Mouse (Mus musculus) left cerebral cortex, adult 2 months (tissue): ENCODE results near the gene Adssl1. TPM values are rescaled to one million over a fixed set of nuclear protein-coding genes. Genes with fewer than 3 reads are reported as not detected.

Experiments used
- DNase-seq, 2 experiments: peaks; one replicate each; pipeline ENCODE4 v3.0.0; 2021 to 2022; ENCODE audit warnings: low spot score in 2 of 2, mixed read lengths in 1 of 2; ENCODE audit errors: extremely low spot score in 1 of 2
- H3K27ac ChIP-seq: fragments of 200-600 bp; 2 replicates; pipeline ENCODE4 v1.8.1; 2022
- H3K4me3 ChIP-seq: fragments of 200-600 bp; 2 replicates; pipeline ENCODE4 v1.8.1; 2022
- CTCF ChIP-seq: fragments of 200-600 bp; IDR thresholded peaks from 2 replicates; pipeline ENCODE4 v1.8.1; 2022; ENCODE audit warnings: antibody characterized with exemption, mild to moderate bottlenecking, moderate library complexity
- intact Hi-C: fragments of 180-260 bp; cut with DNase I; formaldehyde crosslinking; loops from one replicate; pipeline ENCODE4 v1.15.1; 2025
- total RNA-seq, 2 experiments: library from RNA; stranded (reverse); gene quantifications; 2 replicates each; pipeline ENCODE4 v1.2.3; 2021

Gene Adssl1
- total RNA-seq, 2 experiments from 2014 or later: 16.2 to 16.5 TPM

DNA sequence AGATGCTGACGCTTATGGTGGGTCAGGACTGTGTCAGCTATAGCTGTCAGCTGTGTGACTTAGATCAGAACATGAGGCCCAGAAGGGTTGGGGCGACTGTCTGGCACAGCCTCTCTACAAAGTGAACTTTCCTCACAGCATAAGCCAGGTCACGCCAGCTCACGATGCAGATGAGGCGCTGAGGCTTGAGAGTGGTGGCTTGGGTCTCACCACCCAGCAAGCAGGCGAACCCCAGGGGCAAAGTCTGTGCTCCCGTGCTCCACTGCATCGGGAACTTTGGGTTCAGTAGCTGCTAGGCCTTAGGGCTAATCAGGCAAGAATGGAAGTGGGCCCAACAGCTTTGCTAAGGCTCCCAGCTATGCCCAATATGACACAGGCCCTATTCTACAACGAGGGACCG, 10.8 kb upstream of the Adssl1 start:
- no peak for TF ChIP-seq CTCF
- intact Hi-C loops: no loop called here
- Histone ChIP-seq H3K27ac (no peak overlapping the region), H3K4me3 (no peak overlapping the region)
- DNase-seq: no peak

DNA sequence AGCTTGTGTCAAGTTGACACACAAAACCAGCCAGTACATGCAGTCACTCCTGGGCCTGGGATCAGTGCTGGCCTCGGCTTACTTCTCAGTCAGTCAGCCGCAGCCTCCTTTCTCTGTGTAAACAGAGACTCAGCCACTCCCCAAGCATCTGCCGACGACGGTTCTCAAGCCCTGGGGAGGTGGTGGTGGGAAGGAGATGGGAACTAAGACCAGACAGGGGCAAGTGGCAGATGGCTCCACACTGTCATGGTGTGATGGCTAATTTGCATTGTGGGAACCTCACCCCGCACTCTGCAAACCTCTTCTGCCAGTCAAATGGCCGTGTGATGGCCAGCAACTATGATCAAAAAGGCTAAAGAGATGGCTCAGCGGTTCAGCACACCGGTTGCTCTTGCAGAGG, 3.2 kb upstream of the Adssl1 start:
- intact Hi-C loops: loop anchor here (1.0 kb wide), 1 partner anchor 40 kb away; no protein-coding TSS in a partner anchor
- Histone ChIP-seq H3K4me3 (no peak overlapping the region), H3K27ac (no peak overlapping the region)
- no peak for DNase-seq
- no peak for TF ChIP-seq CTCF

GRCm38 (mm10) chr12:112617184-112617583, 2.7 kb upstream of the Adssl1 start:
- H3K27ac ChIP-seq: peak overlapping the region; percentile 3; the same call in 1 of the 2 replicates
- DNase-seq: peak; percentile 69 to 76
- intact Hi-C loops: loop anchor here (1.0 kb wide), 1 partner anchor 41 kb away; no protein-coding TSS in a partner anchor
- no peak for TF ChIP-seq CTCF
- no peak overlapping the region for H3K4me3 ChIP-seq

DNA sequence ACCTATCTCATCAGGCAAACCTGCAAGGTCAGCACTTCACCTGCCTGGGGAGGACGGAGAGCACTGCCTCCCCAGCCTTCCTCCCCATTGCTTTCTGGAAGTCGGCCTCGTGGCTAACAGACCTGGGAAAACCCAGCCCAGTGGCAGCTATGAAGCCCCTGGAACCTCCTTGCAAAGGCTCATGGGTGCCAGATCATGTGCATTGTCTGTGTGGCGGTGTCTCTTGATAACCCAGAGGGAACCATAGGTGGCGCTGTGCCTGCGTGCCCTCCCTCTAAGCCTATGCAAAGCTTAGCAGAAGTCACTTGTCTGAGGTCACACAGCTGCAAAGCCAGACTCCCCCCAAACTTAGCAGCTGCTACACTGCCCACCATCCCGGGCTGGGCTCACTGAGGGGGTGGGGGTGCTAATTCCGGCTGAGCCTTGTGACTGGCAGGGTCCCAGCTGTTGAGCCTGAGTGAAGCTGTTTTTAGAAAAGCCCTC, 1.9 kb upstream of the Adssl1 start:
- Histone ChIP-seq H3K4me3 (no peak overlapping the region), H3K27ac (peak overlapping the region; percentile 90; the same call in 1 of the 2 replicates)
- intact Hi-C loops: loop anchor here (1.0 kb wide), 1 partner anchor 42 kb away; no protein-coding TSS in a partner anchor
- peak; percentile 53 to 61 for DNase-seq
- TF ChIP-seq CTCF: peak; percentile 73

- H3K4me3 ChIP-seq: peak overlapping the region; percentile 66
- TF ChIP-seq CTCF: no peak
- intact Hi-C loops: no loop called here
- H3K27ac ChIP-seq: peak overlapping the region; percentile 90
- no peak for DNase-seq
These were observed 712 bp upstream of the Adssl1 start for GRCm38 (mm10) chr12:112618981-112619685.

DNA sequence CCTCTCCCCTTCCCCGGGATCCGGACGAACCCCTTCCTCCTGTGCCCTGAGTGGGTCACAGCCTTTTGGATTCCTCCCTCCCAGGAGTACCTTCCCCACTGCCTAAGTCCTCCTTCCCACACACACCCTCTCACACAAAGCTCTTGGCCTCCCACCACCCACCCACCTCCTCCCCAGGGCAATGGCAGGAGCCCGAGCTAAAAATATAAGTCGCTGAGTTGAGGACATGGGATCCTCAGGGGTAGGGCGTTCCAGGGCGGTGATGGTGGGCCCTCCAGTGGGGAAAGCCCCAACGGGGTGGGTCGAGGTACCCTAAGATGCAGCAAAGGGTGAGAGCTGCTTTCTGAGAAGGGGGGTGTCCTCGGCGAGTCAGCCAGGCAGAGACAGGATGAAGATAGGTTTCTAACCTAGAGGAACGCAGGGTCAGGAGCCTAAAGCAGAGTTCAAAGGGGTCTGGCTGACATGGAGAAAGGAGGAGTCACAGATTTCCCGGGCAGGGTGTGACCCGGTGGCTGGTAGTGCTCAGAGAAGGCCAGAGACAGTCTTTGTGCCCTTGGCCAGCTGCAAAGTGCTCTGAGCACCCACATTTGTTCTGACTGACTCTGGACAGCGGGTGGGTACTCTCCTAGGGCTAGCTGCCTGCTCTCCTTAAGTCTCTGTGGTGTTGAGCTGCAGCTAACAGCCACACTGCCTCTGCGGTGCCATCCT, 663 bp downstream of the Adssl1 start:
- no peak for DNase-seq
- intact Hi-C loops: loop anchor here (5.0 kb wide), 1 partner anchor 123 kb away; no protein-coding TSS in a partner anchor
- no peak for TF ChIP-seq CTCF

GRCm38 (mm10) chr12:112621900-112622299, 2.1 kb downstream of the Adssl1 start:
- no peak overlapping the region for H3K4me3 ChIP-seq
- H3K27ac ChIP-seq: no peak overlapping the region
- intact Hi-C loops: loop anchor here (5.0 kb wide), 1 partner anchor 125 kb away; no protein-coding TSS in a partner anchor
- no peak for DNase-seq
- no peak for TF ChIP-seq CTCF

More for the DNA sequence above, 663 bp downstream of the Adssl1 start:
- Histone ChIP-seq H3K27ac (peak overlapping the region; percentile 90), H3K4me3 (peak overlapping the region; percentile 66)

DNA sequence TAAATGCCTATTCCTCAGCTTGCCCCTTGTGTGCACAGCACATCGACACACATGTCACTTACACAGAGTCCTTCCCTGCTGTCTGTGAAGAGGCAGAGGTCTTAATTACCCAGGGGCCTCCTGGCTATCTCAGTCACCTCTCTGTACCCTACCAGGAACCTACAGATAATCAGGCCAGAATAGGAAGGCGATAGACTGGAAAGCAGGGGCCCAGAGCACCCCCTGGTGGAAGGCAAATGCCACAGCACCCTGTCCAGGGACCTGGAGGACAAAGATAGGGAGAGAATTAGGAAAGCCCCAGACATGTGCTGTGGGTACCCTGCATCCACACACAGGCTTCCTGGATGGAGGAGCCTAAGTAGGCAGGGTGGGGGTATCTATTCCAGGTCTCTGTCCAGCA, 3.9 kb downstream of the Adssl1 start:
- intact Hi-C loops: loop anchor here (1.0 to 5.0 kb wide), 2 partner anchors 71 to 126 kb away; no protein-coding TSS in a partner anchor
- Histone ChIP-seq H3K27ac (peak overlapping the region; percentile 9; the same call in 1 of the 2 replicates), H3K4me3 (no peak overlapping the region)
- peak; percentile 64 to 68 for DNase-seq
- peak; percentile 97 for TF ChIP-seq CTCF

DNA sequence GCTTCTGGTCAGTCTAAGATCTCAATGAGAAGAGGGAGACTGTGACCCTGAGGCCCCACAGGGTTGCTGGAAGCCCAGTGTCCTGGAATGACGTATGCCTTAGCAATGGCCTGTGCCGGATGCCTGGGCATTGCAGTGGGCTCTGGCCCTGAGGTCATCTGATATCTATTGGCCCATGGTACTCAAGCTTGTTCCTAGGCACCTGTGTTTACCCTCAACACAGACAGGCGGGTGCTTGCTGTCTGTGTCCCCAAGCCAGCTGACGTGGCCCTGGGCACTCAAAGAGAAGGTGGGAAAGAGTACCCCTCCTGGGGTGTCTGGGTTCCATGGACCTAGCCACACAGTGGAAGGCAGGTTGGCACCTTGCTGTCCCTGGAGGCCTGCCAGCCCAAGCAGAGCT, 5.9 kb downstream of the Adssl1 start:
- intact Hi-C loops: no loop called here
- no peak overlapping the region for H3K27ac ChIP-seq
- no peak overlapping the region for H3K4me3 ChIP-seq
- DNase-seq: no peak
- TF ChIP-seq CTCF: no peak

GRCm38 (mm10) chr12:112626455-112626854, 6.6 kb downstream of the Adssl1 start:
- intact Hi-C loops: no loop called here
- H3K4me3 ChIP-seq: no peak overlapping the region
- DNase-seq: no peak
- no peak for TF ChIP-seq CTCF
- H3K27ac ChIP-seq: no peak overlapping the region

GRCm38 (mm10) chr12:112627097-112627881, 7.4 kb downstream of the Adssl1 start:
- Histone ChIP-seq H3K27ac (no peak overlapping the region), H3K4me3 (no peak overlapping the region)
- TF ChIP-seq CTCF: peak; percentile 49
- intact Hi-C loops: no loop called here
- DNase-seq: no peak

DNA sequence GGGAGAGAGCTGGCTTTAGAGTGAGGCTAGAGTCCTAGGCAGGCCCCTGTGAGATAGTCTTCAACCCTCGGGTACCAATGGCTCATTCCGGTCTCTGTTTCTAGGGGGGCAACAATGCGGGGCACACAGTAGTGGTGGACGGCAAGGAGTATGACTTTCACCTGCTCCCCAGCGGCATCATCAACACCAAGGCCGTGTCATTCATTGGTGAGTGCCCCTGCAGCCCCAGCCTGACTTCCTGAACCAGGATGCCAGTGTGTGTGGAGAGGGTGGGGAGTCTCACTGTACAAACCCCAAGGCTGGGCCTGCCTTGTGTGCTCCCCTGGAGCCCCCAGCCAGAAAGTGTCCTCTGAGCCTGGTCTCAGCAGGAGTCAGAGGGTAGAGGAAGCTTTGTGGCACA, 8.4 kb downstream of the Adssl1 start:
- TF ChIP-seq CTCF: no peak
- DNase-seq: no peak
- H3K27ac ChIP-seq: no peak overlapping the region
- intact Hi-C loops: no loop called here
- no peak overlapping the region for H3K4me3 ChIP-seq
